8 mouse cellular contexts compared by ENCODE assay signal in genomic region chr9:105495316-105496174, GRCm38 (mm10). TPM values are rescaled to one million over a fixed set of nuclear protein-coding genes. Genes with fewer than 3 reads are reported as not detected.
DNase-seq lines count a peak whose midpoint lies in the region; ATAC-seq and TF ChIP-seq lines count a peak whose summit lies in the region.

No protein-coding gene starts in this region.

- peak overlapping the region; percentile 95 for H3K4me3 ChIP-seq in E14TG2a.4 (replicated peaks; ENCODE audit: low read length)
- peak overlapping the region; percentile 86 for H3K4me3 ChIP-seq in embryonic facial prominence, embryonic 12.5 days
- H3K4me3 ChIP-seq in heart, embryonic 15.5 days, result peak overlapping the region; percentile 92
- H3K4me3 ChIP-seq in liver, embryonic 14.5 days (ENCODE audit: insufficient read depth in 1 of 2, low read depth in 2 of 2, low read length in 2 of 2), result peak overlapping the region; percentile 69 to 93
- peak overlapping the region; percentile 80 for H3K4me3 ChIP-seq in neural tube, embryonic 11.5 days (ENCODE audit: low read depth, low read length)

- H3K27ac ChIP-seq in embryonic facial prominence, embryonic 12.5 days, result peak overlapping the region; percentile 98
- H3K27ac ChIP-seq in heart, embryonic 15.5 days, result peak overlapping the region; percentile 97
- H3K27ac ChIP-seq in liver, embryonic 14.5 days, result peak overlapping the region; percentile 52
- peak overlapping the region; percentile 97 for H3K27ac ChIP-seq in neural tube, embryonic 11.5 days (ENCODE audit: low read depth, low read length)

- 1% methylated on average over 39 of the region's 39 CpGs for WGBS in embryonic facial prominence, embryonic 12.5 days
- WGBS in heart, embryonic 15.5 days, result 1% methylated on average over 39 of the region's 39 CpGs
- under 1% methylated on average over 39 of the region's 39 CpGs for WGBS in liver, embryonic 14.5 days (ENCODE audit: insufficient replicate concordance)
- WGBS in neural tube, embryonic 11.5 days, result 2% methylated on average over 37 of the region's 39 CpGs

- peak; percentile 65 for TF ChIP-seq CTCF in E14TG2a.4 (conservative IDR thresholded peaks at IDR 0.05; ENCODE audit: low read length)
- TF ChIP-seq CTCF in liver, embryonic 14.5 days (IDR thresholded peaks at IDR 0.05; ENCODE audit: low read depth), result peak; percentile 80

- peak overlapping the region; percentile 90 for H3K9ac ChIP-seq in embryonic facial prominence, embryonic 12.5 days
- peak overlapping the region; percentile 93 for H3K9ac ChIP-seq in heart, embryonic 15.5 days
- H3K9ac ChIP-seq in liver, embryonic 14.5 days (replicated peaks), result peak overlapping the region; percentile 82
- H3K9ac ChIP-seq in neural tube, embryonic 11.5 days (ENCODE audit: low read length), result peak overlapping the region; percentile 91

- no peaks in the 10 kb centered on the region for H3K9me3 ChIP-seq in E14TG2a.4 (ENCODE audit: low read length)
- H3K9me3 ChIP-seq in embryonic facial prominence, embryonic 12.5 days, result no peaks in the 10 kb centered on the region
- H3K9me3 ChIP-seq in heart, embryonic 15.5 days (replicated peaks), result no peaks in the 10 kb centered on the region
- no peaks in the 10 kb centered on the region for H3K9me3 ChIP-seq in liver, embryonic 14.5 days (ENCODE audit: control insufficient read depth, low read length)
- no peaks in the 10 kb centered on the region for H3K9me3 ChIP-seq in neural tube, embryonic 11.5 days (ENCODE audit: control insufficient read depth, low read length)

- H3K27me3 ChIP-seq in E14TG2a.4 (ENCODE audit: insufficient read depth, low read length), result no peaks in the 10 kb centered on the region
- H3K27me3 ChIP-seq in embryonic facial prominence, embryonic 12.5 days, result no peaks in the 10 kb centered on the region
- H3K27me3 ChIP-seq in heart, embryonic 15.5 days, result no peaks in the 10 kb centered on the region
- H3K27me3 ChIP-seq in liver, embryonic 14.5 days (ENCODE audit: control insufficient read depth, insufficient read depth, low read length), result no peaks in the 10 kb centered on the region
- H3K27me3 ChIP-seq in neural tube, embryonic 11.5 days (ENCODE audit: control insufficient read depth, insufficient read depth, low read length), result no peaks in the 10 kb centered on the region

- peak; percentile 30 to 39 for DNase-seq in adrenal gland, postnatal 36 days
- DNase-seq in kidney, postnatal 10 days, result peak; percentile 60
- DNase-seq in liver, embryonic 14.5 days (ENCODE audit: low read depth in 3 of 3, low spot score in 3 of 3), result peak; percentile 52 to 65 (median 57)
- DNase-seq in neural tube, embryonic 11.5 days (ENCODE audit: low spot score), result peak; percentile 69
- peak; percentile 74 for DNase-seq in thymus, postnatal 14 days

- TF ChIP-seq EP300 in liver, embryonic 14.5 days (IDR thresholded peaks at IDR 0.05; ENCODE audit: low read depth), result no peak

- peak; percentile 2; the same call in 1 of the 2 replicates for ATAC-seq in embryonic facial prominence, embryonic 12.5 days (ENCODE audit: insufficient number of reproducible peaks, insufficient read depth, low FRiP score, low TSS enrichment)
- ATAC-seq in heart, embryonic 15.5 days (replicated peaks; ENCODE audit: insufficient number of reproducible peaks, insufficient read depth, low FRiP score, low read depth), result no peak; the same call in 1 of the 2 replicates
- ATAC-seq in liver, embryonic 14.5 days (ENCODE audit: insufficient read depth), result peak; percentile 58
- ATAC-seq in neural tube, embryonic 11.5 days (ENCODE audit: insufficient read depth, low FRiP score, low TSS enrichment), result peak; percentile 56

- H3K36me3 ChIP-seq in E14TG2a.4 (ENCODE audit: insufficient read depth, low read length), result no peaks in the 10 kb centered on the region
- no peaks in the 10 kb centered on the region for H3K36me3 ChIP-seq in embryonic facial prominence, embryonic 12.5 days
- H3K36me3 ChIP-seq in heart, embryonic 15.5 days, result no peaks in the 10 kb centered on the region
- H3K36me3 ChIP-seq in liver, embryonic 14.5 days (replicated peaks; ENCODE audit: control insufficient read depth, insufficient read depth, low read depth), result no peaks in the 10 kb centered on the region
- H3K36me3 ChIP-seq in neural tube, embryonic 11.5 days (ENCODE audit: control insufficient read depth, insufficient read depth, low read length), result no peaks in the 10 kb centered on the region

- H3K4me1 ChIP-seq in E14TG2a.4 (replicated peaks; ENCODE audit: low read depth, low read length), result peaks cover 21% of the 10 kb centered on the region
- no peaks in the 10 kb centered on the region for H3K4me1 ChIP-seq in embryonic facial prominence, embryonic 12.5 days
- H3K4me1 ChIP-seq in heart, embryonic 15.5 days (replicated peaks), result peaks cover 19% of the 10 kb centered on the region
- H3K4me1 ChIP-seq in liver, embryonic 14.5 days (replicated peaks; ENCODE audit: control insufficient read depth in 2 of 2, insufficient read depth in 2 of 2, low read length in 1 of 2), result peaks cover 3 to 8% of the 10 kb centered on the region in 2 experiments
- 0 out of 2 replicates have a peak, but pooled peaks cover 4% of the 10 kb centered on the region for H3K4me1 ChIP-seq in neural tube, embryonic 11.5 days (ENCODE audit: control insufficient read depth, insufficient read depth, low read length)

- peak overlapping the region; percentile 97 for H3K4me2 ChIP-seq in embryonic facial prominence, embryonic 12.5 days (replicated peaks)
- peak overlapping the region; percentile 97 for H3K4me2 ChIP-seq in heart, embryonic 15.5 days
- peak overlapping the region; percentile 94 for H3K4me2 ChIP-seq in liver, embryonic 14.5 days (ENCODE audit: low read depth)
- H3K4me2 ChIP-seq in neural tube, embryonic 11.5 days (ENCODE audit: low read depth), result peak overlapping the region; percentile 95

RNA-seq across cellular contexts. Expression of gene Atp2c1, which starts 31.6 kb away (rescaled TPM):
- total RNA-seq in adrenal gland, postnatal 36 days (2021), result 10 to 100 TPM; 70.5 to 89.1 TPM
- polyA plus RNA-seq in embryonic facial prominence, embryonic 12.5 days (2016; fragmentation: Nextera tagmentation; extraction: Ambion mirVana), result 65.7 and 65.9 TPM in 2 replicates
- polyA plus RNA-seq in heart, embryonic 15.5 days (2015; fragmentation: Nextera tagmentation; extraction: Ambion mirVana), result 47.9 and 49.6 TPM in 2 replicates
- 8.2 and 11.2 TPM in 2 replicates for polyA plus RNA-seq in liver, embryonic 14.5 days (2012; rRNA removed)
- polyA plus RNA-seq in liver, embryonic 14.5 days (2014; fragmentation: Nextera tagmentation; extraction: Ambion mirVana), result 16.8 and 19.4 TPM in 2 replicates
- 90.7 and 91.5 TPM in 2 replicates for polyA plus RNA-seq in neural tube, embryonic 11.5 days (2014; fragmentation: Nextera tagmentation; extraction: Ambion mirVana)
